Mouse (Mus musculus): ENCODE results near the gene B3galnt1.

- TF ChIP-seq CTCF (IDR thresholded peaks at IDR 0.05) (no peak), POLR2A (IDR thresholded peaks at IDR 0.05; ENCODE audit: insufficient read depth, low read depth, low read length) (no peak), EP300 (IDR thresholded peaks at IDR 0.05; ENCODE audit: insufficient read depth, low read depth, low read length) (no peak)
Measured at GRCm38 (mm10) chr3:69549602-69550001, 49.2 kb downstream of the B3galnt1 start.

Data from heart, adult 2 months (tissue).